Mouse (Mus musculus) ES-E14 (cell line): Measurements from ENCODE around the gene 4930404N11Rik.

Source experiments
- CHD2 ChIP-seq: IDR thresholded peaks from 2 replicates; pipeline ENCODE4 v1.6.1; 2014; ENCODE audit warnings: mild to moderate bottlenecking, low read depth, low read length, inconsistent platforms
- HCFC1 ChIP-seq: IDR thresholded peaks from 2 replicates; pipeline ENCODE4 v1.6.1; 2012; ENCODE audit warnings: low read length, inconsistent platforms, borderline replicate concordance; ENCODE audit not compliant: insufficient read depth

GRCm38 (mm10) chr10:81401521-81402226 is 36.1 kb upstream of the 4930404N11Rik start:
- no peak for TF ChIP-seq HCFC1
- TF ChIP-seq CHD2 = no peak
